Mouse (Mus musculus): ENCODE measurements around the gene Mfsd12.

GRCm38 (mm10) chr10:81358841-81359240 lies 1.6 kb downstream of the Mfsd12 start:
- no peak for TF ChIP-seq EP300 (IDR thresholded peaks at IDR 0.05; ENCODE audit: low read length)
- no peak for TF ChIP-seq ZC3H11A (IDR thresholded peaks at IDR 0.05; ENCODE audit: low read depth, low read length)
- no peak for TF ChIP-seq CTCF (conservative IDR thresholded peaks at IDR 0.05 in 1 of 2, IDR thresholded peaks at IDR 0.05 in 1 of 2; ENCODE audit: low read depth in 2 of 2, low read length in 2 of 2)
